Mouse (Mus musculus) C2C12 (cell line): Measurements from ENCODE around the gene 2310003L06Rik.

Experiments used
- CEBPB ChIP-seq: IDR thresholded peaks from one replicate; pipeline ENCODE4 v1.6.1; 2011; ENCODE audit warnings: low read depth, mild to moderate bottlenecking, control low read depth, moderate library complexity
- CTCF ChIP-seq: IDR thresholded peaks from one replicate; pipeline ENCODE4 v1.5.1; 2011; ENCODE audit not compliant: control insufficient read depth, insufficient read depth, insufficient read length
- FOSL1 ChIP-seq: IDR thresholded peaks from one replicate; pipeline ENCODE4 v1.8.0; 2011; ENCODE audit warnings: mild to moderate bottlenecking, low read length; ENCODE audit not compliant: poor library complexity, insufficient read depth, severe bottlenecking
- MAX ChIP-seq: IDR thresholded peaks from one replicate; pipeline ENCODE4 v1.6.1; 2011; ENCODE audit warnings: mild to moderate bottlenecking, control low read depth
- MYOD1 ChIP-seq: IDR thresholded peaks from one replicate; pipeline ENCODE4 v1.6.1; 2011; ENCODE audit warnings: low read depth; ENCODE audit not compliant: control insufficient read depth, insufficient read length
- MYOG ChIP-seq: IDR thresholded peaks from one replicate; pipeline ENCODE4 v1.6.1; 2011; ENCODE audit not compliant: control insufficient read depth, insufficient read length; ENCODE audit errors: extremely low read depth
- USF1 ChIP-seq: IDR thresholded peaks from one replicate; pipeline ENCODE4 v1.6.1; 2011; ENCODE audit warnings: low read depth, mild to moderate bottlenecking, control low read depth, moderate library complexity

GRCm38 (mm10) chr5:87940752-87941151 lies 28.5 kb upstream of the 2310003L06Rik start:
- TF ChIP-seq CTCF: no peak
- TF ChIP-seq USF1: no peak
- TF ChIP-seq MYOG: no peak
- TF ChIP-seq MYOD1: no peak
- no peak for TF ChIP-seq CEBPB
- no peak for TF ChIP-seq MAX
- no peak for TF ChIP-seq FOSL1
